Mouse (Mus musculus) embryonic fibroblast, embryonic 13.5 days (primary cell): ENCODE measurements around the gene Glis2.

Source experiments
- CTCF ChIP-seq: IDR thresholded peaks from 2 replicates; pipeline ENCODE4 v1.5.1; 2011; ENCODE audit warnings: mild to moderate bottlenecking, control low read depth, low read length, moderate library complexity, borderline replicate concordance; ENCODE audit not compliant: insufficient read depth
- POLR2A ChIP-seq: IDR thresholded peaks from 2 replicates; pipeline ENCODE4 v1.6.1; 2011; ENCODE audit warnings: low read depth, mild to moderate bottlenecking, control low read depth, low read length, moderate library complexity

- TF ChIP-seq POLR2A: peak; percentile 98
- TF ChIP-seq CTCF: no peak
Measured at GRCm38 (mm10) chr16:4639831-4640237, 45.3 kb downstream of the Glis2 start, which contains the start of the genes Vasn and Dnaja3.
